Mouse (Mus musculus) thymus, postnatal 4 days (tissue): ENCODE data around the gene Rpl7a.

Experiments used
- DNase-seq: peaks from one replicate; pipeline ENCODE4 v3.0.0; 2021

Rpl7a gene

DNA sequence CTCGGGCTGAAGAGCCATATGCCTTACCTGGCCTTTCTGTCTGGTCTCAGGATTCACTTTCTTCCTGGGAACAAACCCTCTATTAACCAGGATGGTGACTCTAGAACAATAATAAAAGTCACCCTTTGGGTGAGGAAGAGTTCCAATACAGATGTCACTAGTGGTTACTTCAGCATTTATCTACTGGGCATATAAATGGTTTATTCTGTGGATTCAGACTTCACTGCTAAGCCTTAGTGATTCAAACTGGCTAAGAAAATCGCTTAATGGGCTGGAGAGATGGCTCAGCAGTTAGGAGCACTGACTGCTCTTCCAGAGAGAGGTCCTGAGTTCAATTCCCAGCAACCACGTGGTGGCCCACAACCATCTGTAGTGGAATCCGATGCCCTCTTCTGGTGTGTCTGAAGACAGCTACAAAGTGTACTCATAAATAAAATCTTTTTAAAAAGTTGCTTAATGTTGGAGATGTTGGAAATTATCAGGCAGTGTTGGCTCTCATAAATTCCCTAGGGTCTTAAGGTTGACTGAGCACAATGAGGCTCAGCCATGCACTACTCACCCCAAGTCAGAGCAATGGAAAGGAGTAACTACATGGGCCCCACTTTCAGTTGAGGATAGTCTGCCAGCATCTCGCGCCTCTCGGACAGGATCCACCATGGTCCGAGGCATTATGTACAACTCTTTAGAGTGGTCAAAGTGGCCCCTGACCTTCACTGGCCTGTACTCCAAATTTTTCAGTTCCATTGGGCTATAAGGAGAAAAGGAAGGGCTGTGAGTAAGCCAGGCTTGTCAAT lies 3.8 kb downstream of the Rpl7a start:
- DNase-seq, result no peak

DNA sequence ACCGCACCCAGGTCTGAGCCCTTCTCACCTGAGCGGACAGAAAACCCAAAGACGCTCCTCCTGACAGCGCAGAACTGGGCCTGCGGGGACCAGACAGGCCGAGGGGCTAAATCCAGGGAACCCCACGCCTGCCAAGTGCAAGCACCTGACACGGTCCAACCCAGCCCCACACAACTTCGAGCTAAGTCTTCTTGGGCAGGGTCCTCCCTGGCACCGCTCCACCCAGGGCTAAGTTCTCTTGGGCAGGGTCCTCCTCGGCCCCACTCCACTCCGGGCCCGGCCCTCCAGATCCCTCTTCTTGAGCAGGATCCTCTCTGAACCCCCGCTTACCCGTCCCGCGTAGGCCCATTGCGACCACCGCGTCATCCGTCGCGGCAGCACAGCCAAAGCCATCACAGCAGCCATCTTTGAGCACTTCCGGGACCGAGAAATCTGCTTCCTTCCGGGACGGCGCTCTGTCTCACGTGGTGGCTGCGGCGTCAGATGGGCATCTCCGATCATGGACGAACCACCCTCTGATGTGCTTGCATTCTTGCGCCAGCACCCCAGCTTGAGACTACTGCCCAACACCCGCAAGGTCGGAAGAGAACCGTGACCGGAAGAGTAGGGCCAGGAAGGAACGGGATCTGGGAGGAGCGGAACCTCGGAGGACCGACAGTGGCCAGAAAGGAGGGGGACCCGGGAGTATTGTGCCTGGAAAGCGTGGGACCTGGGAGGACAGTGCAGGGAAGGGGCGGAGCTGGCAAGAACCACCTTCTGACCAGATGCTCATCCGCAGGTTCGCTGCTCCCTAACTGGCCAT lies 5.6 kb downstream of the Rpl7a start, which contains the start of the genes Surf2 and Surf1:
TSS of gene Surf2 (plus strand) at position 441 of the 802 bp plus-strand sequence.
TSS of gene Surf1 (minus strand) at position 604 of the 802 bp plus-strand sequence.
- DNase-seq, result peak; percentile 80

DNA sequence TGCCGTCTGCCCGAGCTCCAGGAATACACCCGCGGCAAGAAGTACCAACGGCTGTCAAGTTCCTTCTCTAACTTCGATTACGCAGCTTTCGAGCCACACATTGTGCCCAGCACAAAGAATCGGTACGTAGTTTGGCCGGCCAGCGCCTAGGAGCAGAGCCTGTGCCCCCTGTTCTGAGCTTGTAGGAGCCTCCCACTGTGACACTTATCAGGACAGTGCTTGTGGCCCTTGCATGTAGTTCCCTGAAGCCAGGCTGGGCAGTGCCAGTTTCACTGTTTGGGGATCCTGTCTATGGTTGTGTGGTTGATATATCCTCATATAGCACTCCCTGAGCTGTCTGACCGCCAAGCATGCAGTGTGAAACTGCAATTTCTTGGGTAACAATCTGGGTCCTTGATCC lies 6.2 kb downstream of the Rpl7a start:
- DNase-seq, result no peak

DNA sequence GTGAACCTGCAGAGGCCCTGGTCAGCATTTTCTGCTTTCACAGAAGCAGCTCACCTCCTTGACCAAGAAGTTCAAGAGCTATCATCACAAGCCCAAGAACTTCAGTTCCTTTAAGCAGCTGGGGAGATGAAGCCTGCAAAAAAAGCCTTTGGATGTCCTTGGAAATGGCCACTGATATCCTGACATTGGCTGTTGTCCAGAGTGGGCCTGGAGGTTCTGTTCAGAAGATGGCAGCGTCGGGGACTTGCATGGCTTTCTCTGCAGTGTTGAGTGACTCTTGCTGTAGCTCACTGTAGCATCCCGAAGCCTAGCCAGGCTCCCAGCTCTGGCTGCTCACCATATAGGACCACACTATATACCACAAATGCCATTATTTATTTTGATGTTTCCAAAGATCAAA lies 9.1 kb downstream of the Rpl7a start:
- no peak for DNase-seq

DNA sequence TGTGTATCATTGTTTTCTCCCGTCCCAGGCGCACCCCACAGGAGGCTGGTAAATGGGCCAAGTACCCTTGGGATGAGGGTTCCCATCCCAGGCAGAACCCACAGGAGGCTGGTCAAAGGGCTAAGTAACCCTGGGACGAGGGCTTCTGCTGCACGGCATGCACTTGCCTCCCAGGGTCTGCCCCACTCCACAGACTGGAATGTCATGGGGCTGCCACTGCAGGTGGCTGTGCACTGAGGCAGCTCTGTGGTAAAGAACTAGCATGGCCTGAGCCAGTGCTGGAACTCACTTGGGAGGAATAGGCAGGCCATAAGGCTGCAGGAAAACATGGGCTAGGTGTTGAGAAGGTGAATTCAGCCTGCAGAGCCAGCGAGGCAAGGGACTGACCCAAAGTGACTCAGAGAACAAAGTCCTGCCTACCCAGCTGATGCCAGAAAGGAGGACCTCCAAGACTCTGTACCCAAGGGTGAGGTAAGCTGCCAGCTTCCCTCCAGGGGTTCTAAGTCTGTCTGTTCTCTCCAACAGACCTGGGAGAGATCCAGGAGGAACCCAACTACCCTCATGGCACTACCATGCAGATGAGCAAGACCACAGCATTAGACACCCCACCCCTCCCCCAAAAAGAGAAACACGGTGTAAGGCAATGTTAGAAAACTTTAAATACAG lies 9.8 kb downstream of the Rpl7a start:
- DNase-seq, result no peak

DNA sequence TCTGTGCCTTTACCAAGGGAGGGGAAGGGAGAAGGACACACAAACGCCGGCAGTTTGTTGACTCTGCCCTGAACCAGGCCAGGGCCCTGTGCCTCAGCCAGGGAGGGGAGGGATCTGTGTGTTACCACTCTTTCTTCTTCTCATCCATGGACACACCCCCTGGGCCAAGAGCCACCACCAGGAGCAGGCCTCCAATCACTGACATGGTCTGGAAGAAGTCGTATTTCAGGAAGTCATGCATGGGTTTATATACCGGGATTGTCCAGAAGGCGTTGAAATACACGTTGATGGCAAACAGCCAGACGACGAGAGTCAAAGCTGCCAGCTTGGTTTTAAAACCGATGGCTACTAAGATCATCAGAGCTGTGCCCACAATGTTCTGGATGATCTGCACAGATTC lies 11.2 kb downstream of the Rpl7a start:
- DNase-seq, result no peak

DNA sequence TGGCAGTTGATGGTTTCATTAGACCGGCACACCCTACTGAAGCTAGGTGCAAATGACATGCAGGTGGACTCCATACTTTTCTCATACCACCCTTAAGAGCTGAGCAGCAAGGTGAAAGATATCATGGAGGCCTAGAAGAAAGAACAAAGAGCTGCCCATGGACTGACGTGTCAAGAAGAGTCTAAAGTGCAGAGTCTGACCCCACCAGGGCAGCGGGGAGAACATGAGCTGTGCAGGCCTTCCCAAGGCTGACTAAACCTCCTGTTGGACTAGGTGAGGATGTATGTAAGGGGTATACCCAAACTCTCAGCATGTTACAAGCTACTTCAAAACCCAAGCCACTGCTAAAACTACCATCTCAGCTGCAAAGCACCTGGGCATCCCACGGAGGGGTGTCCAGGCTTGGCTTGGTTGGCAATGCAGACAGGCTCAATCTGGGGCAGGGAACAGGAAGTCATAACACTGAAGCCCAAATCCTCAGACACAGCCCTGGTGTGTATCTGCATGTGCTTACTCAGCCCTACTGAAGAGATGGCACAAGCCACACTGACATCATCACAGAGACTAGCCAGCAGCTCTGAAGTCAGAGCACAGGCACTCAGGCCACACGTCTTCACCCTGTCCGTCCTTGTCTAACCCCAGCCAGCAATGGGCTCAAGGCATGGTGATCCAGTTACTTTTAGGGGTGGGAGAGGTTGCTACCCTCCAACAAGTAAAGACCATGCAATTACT lies 17.3 kb downstream of the Rpl7a start:
- no peak for DNase-seq

DNA sequence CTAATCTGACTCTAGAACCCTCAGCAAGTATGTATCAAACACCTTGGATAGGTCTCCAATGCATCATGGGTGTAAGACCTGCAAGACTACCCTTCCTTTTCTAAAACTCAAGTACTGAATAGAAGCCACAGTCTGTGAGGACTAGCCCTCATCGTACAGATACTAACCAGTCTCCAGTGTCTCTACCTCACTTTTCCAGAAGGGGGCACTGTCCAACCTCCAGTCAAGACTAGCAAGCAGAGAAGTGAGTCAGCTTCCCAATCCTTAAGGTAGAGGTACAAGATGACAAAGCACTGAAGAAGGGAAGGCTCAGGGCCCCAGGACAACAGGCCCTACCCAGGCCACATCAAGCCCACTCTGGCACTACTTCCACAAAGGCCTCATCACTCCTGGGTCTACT lies 19.8 kb downstream of the Rpl7a start:
- DNase-seq, result peak; percentile 82

DNA sequence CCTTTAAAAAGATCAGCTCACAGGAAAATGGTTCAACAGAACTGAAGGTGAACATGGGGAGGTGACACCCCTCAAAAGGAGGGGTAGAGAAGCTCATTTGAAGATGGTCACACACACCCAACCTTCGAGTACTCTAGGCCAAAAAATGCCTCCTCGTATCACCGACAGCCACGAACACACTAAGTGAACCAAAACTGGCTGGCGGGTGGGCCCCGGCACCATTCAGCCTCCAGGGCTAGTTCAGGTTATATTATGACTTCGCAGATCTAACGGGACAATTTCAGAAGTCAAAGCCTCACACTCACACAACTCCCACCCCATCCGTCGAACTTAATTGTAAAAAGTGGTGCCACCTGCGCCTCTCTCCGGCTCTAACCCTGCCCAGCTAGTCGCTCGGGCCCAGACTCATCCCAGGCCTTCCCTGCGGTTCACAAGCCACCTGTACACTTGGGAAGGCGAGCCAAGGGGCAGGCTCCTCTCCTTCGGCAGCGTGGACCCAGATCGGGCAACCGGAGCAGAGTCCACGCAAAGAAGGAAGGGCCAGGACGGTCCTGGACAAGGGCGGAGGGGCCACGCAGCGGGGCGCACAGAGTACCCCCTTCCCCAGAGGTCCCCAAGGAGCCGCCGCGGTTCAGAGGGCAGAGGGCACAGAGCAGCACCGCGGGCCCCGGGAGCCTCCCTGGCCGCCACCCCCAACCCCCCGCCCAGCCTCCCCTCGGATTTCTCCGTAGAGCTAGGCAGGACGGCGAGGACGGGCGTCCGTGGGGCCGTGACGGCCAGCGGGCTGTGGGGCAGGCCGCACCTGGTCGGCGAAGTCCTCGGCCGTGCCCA lies 22.1 kb downstream of the Rpl7a start:
- no peak for DNase-seq

DNA sequence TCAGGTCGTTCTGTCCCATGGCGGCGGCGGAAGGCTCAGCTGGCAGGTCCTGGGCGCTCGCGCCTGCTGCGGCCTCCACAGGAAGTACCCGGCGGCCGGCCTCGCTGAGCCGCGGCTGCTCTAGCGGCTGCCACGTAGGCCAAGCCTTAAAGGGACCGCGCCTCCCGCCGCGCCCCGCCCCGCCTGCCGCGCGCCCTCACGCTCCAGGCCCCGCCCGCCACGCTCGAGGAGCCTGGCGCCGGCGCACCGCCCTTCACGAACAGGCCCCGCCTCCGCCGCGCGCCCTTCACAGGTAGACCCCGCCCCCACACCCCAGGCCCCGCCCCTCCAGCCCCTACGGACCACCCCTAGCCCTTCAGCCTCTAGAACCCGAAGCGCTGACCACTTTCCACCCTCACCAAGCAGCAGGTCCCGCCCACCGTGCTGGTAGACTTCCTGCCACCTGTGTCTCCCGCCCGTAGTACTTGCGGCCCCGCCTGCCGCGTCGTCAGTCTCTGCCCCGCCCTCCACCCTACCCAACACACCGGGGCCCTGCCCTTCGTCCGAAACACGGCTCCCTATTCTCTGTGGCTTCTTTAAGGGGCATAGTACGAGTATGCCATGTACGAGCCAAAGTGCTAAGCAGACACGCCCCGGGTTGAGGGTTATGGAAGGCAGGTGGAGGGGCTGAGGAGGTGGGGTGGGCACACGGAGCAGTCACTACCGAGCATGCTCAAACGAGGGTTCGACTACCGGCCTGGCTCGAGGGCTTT lies 22.9 kb downstream of the Rpl7a start, which contains the start of the genes Surf4 and Stkld1:
TSS of gene Surf4 (minus strand) at position 625 of the 752 bp plus-strand sequence.
TSS of gene Stkld1 (plus strand) at position 744 of the 752 bp plus-strand sequence.
- DNase-seq, result peak; percentile 98

DNA sequence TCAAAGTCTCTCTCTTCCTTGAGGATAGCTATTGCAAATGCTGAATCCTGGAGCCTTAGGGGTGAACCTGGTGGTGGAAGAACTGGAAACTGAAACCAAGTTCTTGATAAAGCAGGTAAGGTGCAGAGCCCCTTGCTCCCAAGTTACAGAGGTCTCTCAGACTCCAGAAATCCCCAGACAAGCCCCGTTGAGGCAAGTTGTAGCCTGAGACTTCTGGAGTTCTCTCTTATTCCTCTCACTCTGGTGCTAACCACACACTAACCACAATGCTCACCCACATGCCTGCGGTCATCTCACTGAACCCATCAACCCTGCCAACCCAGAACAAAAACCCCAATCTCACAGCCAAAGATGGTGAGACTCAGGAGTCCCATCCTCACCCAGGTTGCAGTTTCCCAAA lies 24.7 kb downstream of the Rpl7a start:
- peak; percentile 49 for DNase-seq

DNA sequence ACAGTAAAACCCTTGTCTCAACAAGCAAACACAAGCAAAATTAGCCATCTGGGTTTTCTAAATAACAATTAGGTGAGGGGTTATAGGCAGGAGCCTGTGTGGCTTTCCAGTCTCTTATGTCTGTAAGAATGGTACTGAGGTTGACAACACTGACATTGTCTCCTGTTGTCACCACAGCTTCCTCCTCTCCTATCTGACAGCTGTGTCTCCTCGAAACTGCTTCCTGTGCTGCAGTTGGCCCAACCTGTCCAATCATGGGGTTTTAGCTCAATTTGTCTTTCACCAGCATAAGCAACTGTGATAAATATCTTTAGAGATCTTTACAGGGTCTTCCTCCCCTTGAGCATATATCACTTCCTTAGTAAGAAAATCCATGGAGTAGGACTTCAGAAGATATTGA lies 25.9 kb downstream of the Rpl7a start:
- DNase-seq, result peak; percentile 59

DNA sequence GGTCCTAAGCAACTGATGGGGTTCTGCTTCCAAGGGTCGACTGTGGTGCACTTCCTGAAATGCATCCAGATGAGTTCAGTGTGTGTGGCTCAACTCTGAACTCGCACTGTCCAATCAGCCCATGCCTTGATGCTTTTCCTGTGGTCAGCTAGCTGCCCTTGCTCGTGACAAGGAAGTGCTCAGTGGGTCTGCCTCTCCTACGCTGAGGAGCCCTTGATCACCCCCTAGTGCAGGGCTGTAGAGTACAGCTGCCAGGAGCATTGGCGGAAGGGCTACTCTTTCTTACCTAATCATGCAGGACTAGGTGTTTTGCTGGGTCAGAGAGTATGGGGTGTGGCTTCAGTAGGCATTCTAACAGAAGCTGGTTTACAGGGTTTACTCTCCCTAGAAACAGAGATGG lies 31.0 kb downstream of the Rpl7a start:
- peak; percentile 35 for DNase-seq

DNA sequence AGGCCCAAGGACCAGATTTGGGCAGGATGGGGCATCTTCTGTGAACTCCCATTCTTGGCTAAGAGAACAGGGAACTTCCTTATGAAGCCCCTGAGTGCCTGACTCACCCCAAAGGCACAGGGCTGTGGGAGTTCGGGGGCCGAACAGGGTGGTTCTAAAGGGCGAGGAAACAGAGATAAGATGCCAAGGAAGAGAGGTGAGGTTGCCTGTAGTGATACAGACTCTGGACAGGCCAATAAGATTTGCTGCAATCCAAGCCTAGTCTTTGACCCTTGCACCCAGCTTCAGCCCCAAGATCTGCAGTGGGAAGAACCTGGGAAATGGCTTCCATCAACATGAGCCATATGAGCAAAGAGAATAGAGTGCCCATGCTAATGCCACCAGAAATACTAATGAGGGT lies 32.7 kb downstream of the Rpl7a start:
- DNase-seq, result no peak

DNA sequence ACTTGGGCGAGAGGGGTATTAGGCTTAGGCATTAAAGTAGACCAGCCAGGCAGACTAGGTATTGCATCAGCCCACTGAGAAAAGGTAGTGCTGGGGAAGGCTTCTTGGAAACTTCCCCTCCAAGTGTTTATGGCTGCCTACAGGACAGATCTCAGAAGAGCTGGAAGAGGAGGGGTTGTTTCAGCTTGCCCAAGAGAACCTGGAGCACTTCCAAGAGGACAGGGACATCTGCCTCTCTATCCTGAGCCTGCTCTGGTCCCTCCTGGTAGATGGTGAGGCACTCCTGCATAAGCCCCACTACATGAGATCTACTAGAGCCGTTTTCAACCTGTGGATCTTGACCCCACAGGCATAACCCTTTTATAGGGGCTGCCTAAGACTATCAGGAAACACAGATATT lies 39.8 kb downstream of the Rpl7a start:
- no peak for DNase-seq

DNA sequence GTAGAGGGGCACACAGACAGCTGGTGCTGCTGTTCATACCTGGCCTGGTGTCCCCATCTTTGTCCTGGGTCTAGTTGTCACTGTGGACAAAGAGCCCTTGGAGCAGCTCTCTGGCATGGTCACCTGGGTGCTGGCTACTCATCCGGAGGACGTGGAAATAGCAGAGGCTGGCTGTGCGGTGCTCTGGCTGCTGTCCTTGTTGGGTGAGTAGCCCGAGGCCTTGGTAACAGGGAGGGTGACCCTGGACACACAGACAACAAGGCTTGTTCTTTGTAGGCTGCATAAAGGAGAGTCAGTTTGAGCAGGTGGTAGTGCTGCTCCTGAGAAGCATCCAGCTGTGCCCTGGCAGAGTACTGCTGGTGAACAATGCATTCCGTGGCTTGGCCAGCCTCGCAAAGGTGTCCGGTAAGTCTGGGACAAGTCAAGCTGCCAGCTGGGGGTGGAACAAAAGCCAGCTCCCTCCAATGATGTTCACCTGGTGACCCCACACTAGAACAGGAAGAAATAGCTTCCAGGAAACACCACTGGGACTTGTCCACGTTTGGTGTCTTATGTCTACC lies 40.9 kb downstream of the Rpl7a start:
- no peak for DNase-seq

DNA sequence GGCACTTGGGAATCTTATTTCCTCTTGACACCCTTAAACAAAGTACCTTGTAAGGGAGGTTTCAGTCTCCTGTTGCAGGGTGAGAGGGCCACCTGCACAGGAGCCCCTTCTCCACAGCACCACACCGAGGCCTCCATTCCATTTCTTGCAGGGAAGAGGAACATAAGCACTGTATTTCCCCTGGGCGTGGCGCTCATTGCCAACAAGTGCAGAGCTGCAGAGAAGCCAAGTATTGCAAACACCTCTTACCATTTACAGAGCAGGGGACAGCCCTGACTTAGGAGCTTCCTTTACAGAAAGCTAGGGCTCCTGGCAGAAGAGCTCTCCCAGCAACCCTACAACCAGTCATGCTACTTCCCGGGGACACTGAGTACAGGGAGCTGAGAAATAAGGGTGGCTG lies 41.6 kb downstream of the Rpl7a start:
- DNase-seq, result no peak

DNA sequence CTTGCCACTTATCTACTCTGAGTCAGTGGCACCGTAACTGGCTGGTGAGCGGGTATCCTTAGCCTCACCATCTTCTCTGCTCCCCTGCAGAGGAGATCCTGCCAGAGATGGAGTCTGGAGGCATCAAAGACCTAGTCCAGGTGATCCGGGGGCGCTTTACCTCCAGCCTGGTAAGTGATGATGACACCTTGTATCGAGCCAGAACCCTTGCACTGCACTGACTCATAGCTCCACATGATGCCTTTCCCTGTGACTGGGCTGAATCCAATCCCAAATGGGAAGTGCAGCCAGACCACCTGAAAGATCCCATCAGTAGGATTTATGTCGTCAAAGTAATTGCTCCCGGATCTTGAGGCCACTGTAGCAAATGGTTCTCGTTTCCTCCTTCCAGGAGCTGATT lies 42.3 kb downstream of the Rpl7a start:
- no peak for DNase-seq

DNA sequence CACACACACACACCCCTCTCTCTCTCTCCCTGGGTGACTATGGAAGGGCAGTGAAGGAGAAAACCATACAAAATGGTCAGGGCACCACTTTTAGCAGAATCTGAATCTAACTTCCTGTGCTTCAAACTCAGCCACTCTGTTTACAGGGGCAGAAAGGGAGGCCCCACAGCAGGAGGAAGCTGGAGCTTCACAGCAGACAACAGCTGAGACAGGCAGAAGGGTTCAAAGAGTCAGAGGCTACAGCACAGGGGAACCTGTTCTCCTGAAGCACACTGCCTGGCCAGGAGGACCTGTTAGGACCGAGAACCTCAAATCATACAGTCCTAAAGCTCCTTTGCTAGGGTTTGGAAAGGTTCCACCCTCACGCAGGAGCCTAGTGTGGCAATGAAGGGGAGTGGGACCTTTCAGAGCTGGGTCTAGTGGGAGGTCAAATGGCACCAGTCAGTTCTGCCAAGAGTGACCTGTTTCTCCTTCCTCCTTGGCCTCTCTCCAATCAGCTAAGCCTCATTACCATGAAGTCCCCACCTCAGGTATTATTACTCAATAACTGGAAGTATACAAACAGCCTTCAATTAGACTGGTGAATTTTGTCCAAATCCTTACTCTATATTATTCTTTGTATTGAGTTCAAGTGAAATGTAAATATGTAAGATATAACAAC lies 44.3 kb downstream of the Rpl7a start:
- DNase-seq, result peak; percentile 55
